Mouse (Mus musculus) neural tube, embryonic 14.5 days (tissue): ENCODE data around the gene Tpd52l2. TPM values are rescaled to one million over a fixed set of nuclear protein-coding genes. Genes with fewer than 3 reads are reported as not detected.
"Not testable (repeated sequence)": the region's sequence is repeated elsewhere in the genome, so short reads cannot be mapped to it uniquely, and the experiment has no call there.

Source experiments
- ATAC-seq: fragments of 200-750 bp; cut with Nextera tagmentation; 2 replicates; pipeline ENCODE4 v1.8.0; 2017; ENCODE audit warnings: low read depth, mild to moderate bottlenecking, moderate TSS enrichment, moderate library complexity
- H3K27ac ChIP-seq: fragments of 300-500 bp; sonication (generic); 2 replicates; pipeline ENCODE4 v1.5.1; 2014; ENCODE audit warnings: low read depth, mild to moderate bottlenecking, control low read depth, low read length, moderate library complexity, mixed read lengths
- H3K27me3 ChIP-seq: fragments of 300-500 bp; sonication (generic); 2 replicates; pipeline ENCODE4 v1.6.1; 2014; ENCODE audit warnings: low read length; ENCODE audit not compliant: control insufficient read depth, insufficient read depth
- H3K36me3 ChIP-seq: fragments of 300-500 bp; sonication (generic); 2 replicates; pipeline ENCODE4 v1.6.1; 2014; ENCODE audit warnings: low read length, mixed read lengths; ENCODE audit not compliant: control insufficient read depth, insufficient read depth
- H3K4me1 ChIP-seq: fragments of 300-500 bp; sonication (generic); 2 replicates; pipeline ENCODE4 v1.6.1; 2014; ENCODE audit warnings: low read length; ENCODE audit not compliant: control insufficient read depth, insufficient read depth
- H3K4me2 ChIP-seq: fragments of 300-500 bp; sonication (generic); 2 replicates; pipeline ENCODE4 v1.6.1; 2014; ENCODE audit warnings: mild to moderate bottlenecking, low read depth, low read length, control low read depth
- H3K4me3 ChIP-seq: fragments of 300-500 bp; sonication (generic); 2 replicates; pipeline ENCODE4 v1.5.1; 2014; ENCODE audit warnings: low read depth, low read length, control low read depth, mixed read lengths
- H3K9ac ChIP-seq: fragments of 300-500 bp; sonication (generic); replicated peaks from 2 replicates; pipeline ENCODE4 v1.6.1; 2014; ENCODE audit warnings: low read depth, mild to moderate bottlenecking, control low read depth, low read length, mixed read lengths
- H3K9me3 ChIP-seq: fragments of 300-500 bp; sonication (generic); 2 replicates; pipeline ENCODE4 v1.6.1; 2016; ENCODE audit warnings: low read length; ENCODE audit not compliant: control insufficient read depth
- WGBS: fragments of 180-500 bp; shearing (Covaris S2); extraction: QIAGEN DNeasy Blood & Tissue Kit; methylation state at CpG from one replicate; pipeline ENCODE4 v1.1.7; 2014; 5-methylcytosine and 5-hydroxymethylcytosine counted together
- polyA plus RNA-seq: library from polyadenylated mRNA; unstranded; fragments of >200 nt; fragmentation: Nextera tagmentation; extraction: Ambion mirVana; gene quantifications from 2 replicates; pipeline ENCODE4 v1.2.1, GENCODE M21; 2014

Gene Tpd52l2
- polyA plus RNA-seq, 1 experiment from 2014 or later: 120 TPM

DNA sequence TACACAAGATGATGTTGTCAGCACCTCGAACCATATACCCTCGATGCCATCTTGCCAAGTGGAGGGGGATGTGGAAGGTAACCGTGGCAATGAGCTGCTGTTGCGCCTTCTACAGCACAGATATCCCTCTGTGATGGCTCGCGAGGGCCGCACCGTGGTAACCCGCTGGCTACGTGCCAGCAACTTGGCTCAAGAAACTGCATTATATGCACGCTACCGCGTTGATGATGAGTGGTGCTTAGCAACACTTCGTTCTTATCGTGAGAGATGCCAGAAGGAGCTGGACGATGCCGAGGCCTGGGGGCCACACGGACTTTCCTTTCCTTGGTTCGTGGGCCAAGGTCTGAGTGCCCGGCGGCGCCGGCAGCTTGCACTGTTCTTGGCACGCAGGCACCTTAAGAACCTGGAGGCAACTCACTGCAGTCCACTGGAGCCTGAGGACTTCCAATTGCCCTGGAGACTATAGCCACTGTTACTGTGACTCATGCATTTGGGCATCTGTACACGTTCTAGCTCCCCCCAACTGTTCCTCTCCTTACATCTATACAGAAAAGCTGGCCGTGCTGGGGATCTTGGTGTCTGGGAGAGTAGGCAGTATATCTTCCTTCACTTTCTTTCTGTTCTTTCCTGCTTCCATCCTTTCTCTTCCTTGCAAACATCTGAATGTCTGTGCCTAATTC, 2.5 kb upstream of the Tpd52l2 start:
- Histone ChIP-seq H3K36me3 (0 out of 2 replicates have a peak, but pooled peaks cover under 1% of the 10 kb centered on the region), H3K4me1 (peaks cover 12% of the 10 kb centered on the region), H3K9me3 (no peaks in the 10 kb centered on the region), H3K9ac (no peak overlapping the region), H3K27ac (no peak overlapping the region), H3K27me3 (no peaks in the 10 kb centered on the region), H3K4me3 (no peak overlapping the region), H3K4me2 (no peak overlapping the region)
- ATAC-seq: no peak
- 75% methylated on average over 26 of the region's 26 CpGs for WGBS

DNA sequence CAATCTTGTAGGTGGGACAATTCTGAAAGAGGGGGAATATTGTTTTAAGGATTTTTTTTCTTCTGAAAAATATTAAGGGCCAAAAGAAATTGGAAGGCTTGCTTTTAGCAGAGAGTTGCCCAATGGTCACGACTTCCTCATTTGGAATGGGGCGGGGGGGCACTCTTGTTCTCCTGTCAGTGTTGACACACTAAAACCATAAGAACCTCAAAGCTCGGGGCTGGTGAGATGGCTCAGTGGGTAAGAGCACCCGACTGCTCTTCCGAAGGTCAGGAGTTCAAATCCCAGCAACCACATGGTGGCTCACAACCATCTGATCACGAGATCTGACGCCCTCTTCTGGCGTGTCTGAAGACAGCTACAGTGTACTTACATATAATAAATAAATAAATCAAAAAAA, 1.1 kb upstream of the Tpd52l2 start:
- H3K9ac ChIP-seq, H3K36me3 ChIP-seq, H3K27ac ChIP-seq, H3K9me3 ChIP-seq, H3K4me3 ChIP-seq, H3K27me3 ChIP-seq, ATAC-seq: not testable (repeated sequence)
- 63% methylated on average over 8 of the region's 8 CpGs for WGBS
- peak overlapping the region; percentile 86; the same call in 1 of the 2 replicates for H3K4me2 ChIP-seq
- peaks cover 12% of the 10 kb centered on the region for H3K4me1 ChIP-seq

DNA sequence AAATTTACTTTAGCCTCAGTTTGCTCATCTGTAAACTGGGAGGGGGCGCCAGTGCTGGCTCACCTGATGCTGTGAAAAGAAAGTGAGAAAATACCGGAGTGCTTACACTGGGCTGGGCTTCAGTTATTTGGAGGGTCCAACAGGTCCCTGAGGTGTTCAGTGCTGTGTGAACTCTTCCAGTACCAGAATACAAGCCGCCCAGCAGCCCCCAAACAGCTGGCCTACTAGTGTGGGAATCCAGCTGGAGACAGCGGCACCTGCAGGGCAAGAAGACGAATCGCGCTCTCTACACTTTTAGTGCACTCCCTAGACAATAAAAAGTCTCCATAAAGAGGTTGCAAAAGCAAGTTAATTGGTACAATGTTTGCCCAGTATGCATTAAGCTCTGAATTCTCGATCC, 661 bp upstream of the Tpd52l2 start:
- no peaks in the 10 kb centered on the region for H3K9me3 ChIP-seq
- H3K27ac ChIP-seq: peak overlapping the region; percentile 86
- H3K4me3 ChIP-seq: peak overlapping the region; percentile 93
- H3K4me1 ChIP-seq: peaks cover 12% of the 10 kb centered on the region
- H3K27me3 ChIP-seq: no peaks in the 10 kb centered on the region
- H3K4me2 ChIP-seq: peak overlapping the region; percentile 86
- ATAC-seq: peak; percentile 65
- H3K9ac ChIP-seq: peak overlapping the region; percentile 89
- 12% methylated on average over 8 of the region's 8 CpGs for WGBS
- peaks cover 10% of the 10 kb centered on the region; the same call in 1 of the 2 replicates for H3K36me3 ChIP-seq

DNA sequence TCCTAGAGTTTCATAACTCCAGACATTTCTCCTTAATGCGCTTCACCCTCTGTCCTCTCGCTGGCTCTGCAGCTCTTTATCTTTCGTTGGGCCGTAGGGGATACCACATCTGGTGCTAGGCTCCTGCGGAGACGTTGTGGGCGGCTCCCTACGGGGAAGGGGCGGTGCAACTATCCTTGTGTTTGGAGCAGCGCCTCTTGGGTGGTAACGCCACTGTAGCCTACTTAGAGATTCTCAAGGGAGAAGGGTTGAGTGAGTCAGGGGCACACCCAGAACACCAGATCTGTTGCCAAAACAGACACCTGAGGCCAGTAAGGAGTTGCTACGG, 570 bp downstream of the Tpd52l2 start:
- Histone ChIP-seq H3K4me3 (peak overlapping the region; percentile 93), H3K36me3 (peaks cover 21% of the 10 kb centered on the region), H3K27ac (peak overlapping the region; percentile 86), H3K9me3 (no peaks in the 10 kb centered on the region), H3K27me3 (no peaks in the 10 kb centered on the region), H3K4me2 (peak overlapping the region; percentile 99), H3K9ac (peak overlapping the region; percentile 89), H3K4me1 (peaks cover 12% of the 10 kb centered on the region)
- ATAC-seq: peak; percentile 58
- under 1% methylated on average over 12 of the region's 12 CpGs for WGBS

DNA sequence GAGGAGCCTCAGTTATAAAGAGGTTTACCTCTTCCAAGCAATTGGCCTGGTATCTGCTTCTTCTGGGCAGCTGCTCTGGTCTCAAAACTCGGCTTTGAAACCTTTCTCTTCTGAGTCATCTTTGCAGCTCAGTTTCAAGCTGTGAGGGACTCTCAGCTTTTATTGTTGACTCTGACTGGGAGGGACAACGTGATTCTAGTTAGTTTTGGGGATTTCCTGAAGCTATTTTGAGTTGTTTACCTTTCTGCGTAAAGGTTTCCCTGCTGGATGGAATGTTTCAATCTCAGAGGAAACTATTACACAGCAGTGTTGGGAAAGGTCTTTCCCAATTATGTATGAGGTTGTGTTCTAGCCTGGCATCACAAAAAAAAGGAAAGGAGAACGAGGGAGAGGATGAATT, 1.7 kb downstream of the Tpd52l2 start:
- no peak overlapping the region for H3K9ac ChIP-seq
- no peak overlapping the region for H3K4me2 ChIP-seq
- H3K4me1 ChIP-seq: peaks cover 12% of the 10 kb centered on the region
- WGBS: 80% methylated on average over 4 of the region's 4 CpGs
- peaks cover 30% of the 10 kb centered on the region for H3K36me3 ChIP-seq
- H3K9me3 ChIP-seq: no peaks in the 10 kb centered on the region
- no peaks in the 10 kb centered on the region for H3K27me3 ChIP-seq
- no peak overlapping the region for H3K27ac ChIP-seq
- ATAC-seq: no peak
- H3K4me3 ChIP-seq: no peak overlapping the region

DNA sequence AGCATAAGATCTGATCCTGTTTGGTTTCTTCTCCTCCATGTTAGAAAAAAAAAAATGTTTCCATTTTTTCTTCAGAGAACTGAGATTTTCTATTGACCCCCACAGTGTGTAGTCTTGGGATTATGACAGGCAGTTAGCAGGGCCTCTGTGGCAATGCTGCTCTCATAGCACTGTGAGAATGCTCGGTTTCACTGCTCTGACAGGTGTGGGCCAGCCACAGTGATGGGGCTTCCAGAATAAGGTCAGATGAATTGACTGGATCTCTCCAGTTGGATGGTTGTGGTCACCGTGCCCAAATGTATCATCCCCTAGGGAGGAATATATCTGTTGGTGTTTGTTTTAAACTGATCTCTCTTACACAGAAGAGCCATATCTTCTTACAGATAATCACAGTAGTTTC, 12.2 kb downstream of the Tpd52l2 start:
- Histone ChIP-seq H3K4me1 (no peaks in the 10 kb centered on the region), H3K9ac (no peak overlapping the region), H3K9me3 (no peaks in the 10 kb centered on the region), H3K4me3 (no peak overlapping the region), H3K4me2 (no peak overlapping the region), H3K27ac (no peak overlapping the region), H3K36me3 (peaks cover 48% of the 10 kb centered on the region), H3K27me3 (no peaks in the 10 kb centered on the region)
- ATAC-seq: no peak
- WGBS: 92% methylated on average over 2 of the region's 2 CpGs

DNA sequence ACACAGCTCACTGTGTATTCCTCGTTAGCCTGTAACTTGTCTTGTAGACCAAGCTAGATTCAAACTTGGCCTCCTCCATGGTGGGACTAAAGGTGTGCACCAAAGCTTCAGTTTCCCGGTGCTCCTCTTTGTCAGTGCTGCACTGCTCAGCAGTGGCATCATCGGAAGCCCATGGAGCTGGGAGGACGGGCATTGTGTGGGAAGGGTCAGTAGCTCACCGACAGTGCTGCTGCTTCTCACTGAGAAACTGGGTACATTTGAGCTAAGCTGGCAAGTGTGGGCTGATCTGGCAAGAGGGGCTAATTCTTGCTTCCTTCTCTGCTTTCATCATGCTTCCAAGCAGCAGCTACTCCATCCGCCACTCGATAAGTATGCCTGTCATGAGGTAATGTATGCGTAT, 14.3 kb downstream of the Tpd52l2 start:
- peaks cover 51% of the 10 kb centered on the region for H3K36me3 ChIP-seq
- ATAC-seq: no peak
- WGBS: 97% methylated on average over 8 of the region's 8 CpGs

DNA sequence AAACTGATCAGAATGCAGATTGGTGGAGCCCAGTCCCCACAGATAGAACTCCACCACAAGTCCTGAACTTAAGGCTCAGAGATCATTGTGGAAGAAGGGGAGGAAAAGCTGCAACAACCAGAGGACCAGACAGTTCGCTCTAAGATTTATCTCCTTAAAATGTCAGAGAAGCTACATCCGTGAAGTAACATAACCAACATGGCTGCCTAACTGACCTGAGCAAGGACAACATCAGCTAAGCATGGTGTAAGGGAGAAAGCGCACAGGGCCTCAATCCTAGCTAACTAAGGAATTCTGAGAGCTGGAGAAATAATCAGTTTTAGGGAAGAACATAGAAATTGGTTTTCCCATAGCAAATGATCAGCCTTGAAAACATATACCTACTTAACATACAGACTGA, 22.3 kb downstream of the Tpd52l2 start:
- no peaks in the 10 kb centered on the region for H3K27me3 ChIP-seq
- H3K36me3 ChIP-seq: peaks cover 23% of the 10 kb centered on the region
- H3K4me3 ChIP-seq: peak overlapping the region; percentile 95
- WGBS: 77% methylated on average over 3 of the region's 3 CpGs
- H3K9me3 ChIP-seq: no peaks in the 10 kb centered on the region
- peaks cover 20% of the 10 kb centered on the region for H3K4me1 ChIP-seq
- H3K9ac ChIP-seq: peak overlapping the region; percentile 63; the same call in 1 of the 2 replicates
- no peak for ATAC-seq
- H3K4me2 ChIP-seq: peak overlapping the region; percentile 46
- H3K27ac ChIP-seq: peak overlapping the region; percentile 94

More for the DNA sequence above, 14.3 kb downstream of the Tpd52l2 start:
- Histone ChIP-seq H3K27me3 (no peaks in the 10 kb centered on the region), H3K9ac (no peak overlapping the region), H3K4me2 (no peak overlapping the region), H3K4me3 (no peak overlapping the region), H3K27ac (no peak overlapping the region), H3K9me3 (no peaks in the 10 kb centered on the region), H3K4me1 (no peaks in the 10 kb centered on the region)

DNA sequence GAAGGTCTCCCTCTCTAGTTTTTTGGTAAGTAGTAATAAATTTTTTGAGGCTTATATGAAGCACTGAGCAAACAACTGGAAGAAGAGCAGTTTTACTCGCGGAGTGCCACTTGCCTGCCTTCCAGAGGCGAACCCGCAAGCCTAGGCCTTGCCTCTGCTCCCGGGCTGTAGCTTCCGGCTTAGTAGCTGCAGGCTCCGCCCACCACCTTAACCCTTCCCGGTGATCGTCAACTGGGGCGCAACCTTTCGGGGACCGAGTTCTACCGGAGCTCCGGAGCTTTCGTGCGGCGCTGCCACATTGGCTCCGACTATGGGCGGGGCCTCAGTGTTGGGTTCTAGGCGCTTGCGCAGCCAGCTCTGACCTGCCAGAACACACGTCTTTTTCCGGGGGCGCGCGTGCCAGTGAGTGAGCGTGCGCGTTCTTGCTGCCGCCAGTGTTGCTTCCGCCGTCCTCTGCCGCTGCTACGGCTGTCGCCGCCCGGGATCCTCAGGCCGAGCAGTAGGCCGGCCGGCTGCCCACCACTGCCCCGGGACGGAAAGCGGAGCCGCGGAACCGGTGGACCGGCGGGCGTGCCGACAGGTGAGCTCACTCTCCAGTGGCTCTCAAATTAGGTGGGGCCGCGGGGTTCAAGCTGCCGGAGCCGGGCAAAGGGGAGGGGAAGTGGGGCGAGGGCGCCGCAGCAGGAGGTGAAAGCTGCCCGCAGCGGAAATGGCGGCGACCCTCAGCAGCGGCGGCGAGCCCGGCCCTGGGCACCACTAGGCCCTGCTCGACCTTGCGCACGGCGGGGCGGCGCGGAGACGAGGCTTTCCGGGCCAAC, 23.4 kb downstream of the Tpd52l2 start, which contains the start of gene Dnajc5:
Dnajc5 (plus strand) TSS at position 368 of the 818 bp plus-strand sequence.
- H3K9me3 ChIP-seq: no peaks in the 10 kb centered on the region
- H3K4me1 ChIP-seq: peaks cover 20% of the 10 kb centered on the region
- H3K36me3 ChIP-seq: peaks cover 18% of the 10 kb centered on the region
- peak within 1 kb of the TSS; percentile 70 for H3K4me2 ChIP-seq
- 0% methylated on average over 74 of the region's 74 CpGs for WGBS
- ATAC-seq: peak; percentile 97
- no peaks in the 10 kb centered on the region for H3K27me3 ChIP-seq
- peak within 1 kb of the TSS; percentile 95 for H3K4me3 ChIP-seq
- H3K9ac ChIP-seq: peak within 1 kb of the TSS; percentile 80
- peak within 1 kb of the TSS; percentile 94 for H3K27ac ChIP-seq
